Mouse (Mus musculus) kidney, embryonic 16.5 days (tissue): ENCODE data around the gene Tomm40. TPM values are rescaled to one million over a fixed set of nuclear protein-coding genes. Genes with fewer than 3 reads are reported as not detected.
A peak's percentile ranks its signal among the peaks of the same experiment; 100 is the strongest.

ENCODE experiments used
- ATAC-seq: fragments of 200-750 bp; cut with Nextera tagmentation; 2 replicates; pipeline ENCODE4 v1.8.0; 2017; ENCODE audit warnings: moderate TSS enrichment; ENCODE audit not compliant: low FRiP score, low TSS enrichment
- H3K27ac ChIP-seq: fragments of 300-500 bp; sonication (generic); 2 replicates; pipeline ENCODE4 v1.5.1; 2014; ENCODE audit warnings: low read length
- H3K27me3 ChIP-seq: fragments of 300-500 bp; sonication (generic); 2 replicates; pipeline ENCODE4 v1.6.1; 2014; ENCODE audit warnings: low read length, control low read depth, mixed read lengths; ENCODE audit not compliant: insufficient read depth
- H3K36me3 ChIP-seq: fragments of 300-500 bp; sonication (generic); 2 replicates; pipeline ENCODE4 v1.6.1; 2014; ENCODE audit warnings: low read length, control low read depth, mixed read lengths; ENCODE audit not compliant: insufficient read depth
- H3K4me1 ChIP-seq: fragments of 300-500 bp; sonication (generic); 2 replicates; pipeline ENCODE4 v1.6.1; 2014; ENCODE audit warnings: low read length, control low read depth, mixed read lengths; ENCODE audit not compliant: insufficient read depth
- H3K4me2 ChIP-seq: fragments of 300-500 bp; sonication (generic); replicated peaks from 2 replicates; pipeline ENCODE4 v1.6.1; 2014; ENCODE audit warnings: low read depth, low read length
- H3K4me3 ChIP-seq: fragments of 300-500 bp; sonication (generic); 2 replicates; pipeline ENCODE4 v1.5.1; 2014; ENCODE audit warnings: mild to moderate bottlenecking, low read length
- H3K9ac ChIP-seq: fragments of 300-500 bp; sonication (generic); replicated peaks from 2 replicates; pipeline ENCODE4 v1.6.1; 2014; ENCODE audit warnings: low read length
- H3K9me3 ChIP-seq: fragments of 300-500 bp; sonication (generic); 2 replicates; pipeline ENCODE4 v1.6.1; 2016; ENCODE audit warnings: low read length, control low read depth
- WGBS: fragments of 180-500 bp; shearing (Covaris S2); extraction: QIAGEN DNeasy Blood & Tissue Kit; methylation state at CpG from one replicate; pipeline ENCODE4 v1.1.7; 2014; 5-methylcytosine and 5-hydroxymethylcytosine counted together
- polyA plus RNA-seq: library from polyadenylated mRNA; unstranded; fragments of >200 nt; fragmentation: Nextera tagmentation; extraction: Ambion mirVana; gene quantifications from 2 replicates; pipeline ENCODE4 v1.2.1, GENCODE M21; 2015

The Tomm40 gene
- polyA plus RNA-seq, 1 experiment from 2014 or later, result 153 TPM

- Histone ChIP-seq H3K4me2 (no peak overlapping the region), H3K4me3 (no peak overlapping the region), H3K4me1 (peaks cover 22% of the 10 kb centered on the region), H3K27ac (no peak overlapping the region), H3K36me3 (peaks cover 57% of the 10 kb centered on the region), H3K9ac (no peak overlapping the region), H3K9me3 (no peaks in the 10 kb centered on the region), H3K27me3 (no peaks in the 10 kb centered on the region)
- no peak for ATAC-seq
- 49% methylated on average over 4 of the region's 4 CpGs for WGBS
Measured at GRCm38 (mm10) chr7:19713196-19713595, 2.0 kb downstream of the Tomm40 start.

- Histone ChIP-seq H3K9me3 (no peaks in the 10 kb centered on the region), H3K9ac (no peak overlapping the region), H3K27me3 (no peaks in the 10 kb centered on the region), H3K27ac (no peak overlapping the region), H3K4me2 (no peak overlapping the region), H3K4me1 (peaks cover 22% of the 10 kb centered on the region), H3K4me3 (no peak overlapping the region), H3K36me3 (peaks cover 62% of the 10 kb centered on the region)
- 84% methylated on average over 4 of the region's 4 CpGs for WGBS
- ATAC-seq, result no peak
Measured at GRCm38 (mm10) chr7:19712414-19712813, 2.8 kb downstream of the Tomm40 start.

- no peak for ATAC-seq
- H3K27ac ChIP-seq, result no peak overlapping the region
- 86% methylated on average over 10 of the region's 10 CpGs for WGBS
Measured at GRCm38 (mm10) chr7:19710650-19711049, 4.6 kb downstream of the Tomm40 start.

GRCm38 (mm10) chr7:19705271-19705670 lies 10.0 kb downstream of the Tomm40 start:
- no peaks in the 10 kb centered on the region for H3K9me3 ChIP-seq
- H3K27me3 ChIP-seq, result no peaks in the 10 kb centered on the region
- no peak overlapping the region for H3K4me3 ChIP-seq
- peaks cover 6% of the 10 kb centered on the region; the same call in 1 of the 2 replicates for H3K4me1 ChIP-seq
- no peak overlapping the region for H3K27ac ChIP-seq
- peaks cover 65% of the 10 kb centered on the region for H3K36me3 ChIP-seq
- H3K4me2 ChIP-seq, result no peak overlapping the region
- WGBS, result 97% methylated on average over 7 of the region's 7 CpGs
- no peak overlapping the region for H3K9ac ChIP-seq
- no peak for ATAC-seq

More at GRCm38 (mm10) chr7:19710650-19711049, 4.6 kb downstream of the Tomm40 start:
- no peaks in the 10 kb centered on the region for H3K27me3 ChIP-seq
- no peak overlapping the region for H3K4me2 ChIP-seq
- no peak overlapping the region for H3K4me3 ChIP-seq
- H3K36me3 ChIP-seq, result peaks cover 65% of the 10 kb centered on the region
- no peak overlapping the region for H3K9ac ChIP-seq
- peaks cover 14% of the 10 kb centered on the region for H3K4me1 ChIP-seq
- H3K9me3 ChIP-seq, result no peaks in the 10 kb centered on the region

GRCm38 (mm10) chr7:19704475-19704874 lies 10.8 kb downstream of the Tomm40 start:
- no peak for ATAC-seq
- Histone ChIP-seq H3K4me3 (no peak overlapping the region), H3K4me1 (peaks cover 9% of the 10 kb centered on the region), H3K27me3 (no peaks in the 10 kb centered on the region), H3K9ac (no peak overlapping the region), H3K36me3 (peaks cover 59% of the 10 kb centered on the region), H3K4me2 (no peak overlapping the region), H3K9me3 (no peaks in the 10 kb centered on the region), H3K27ac (no peak overlapping the region)
- 90% methylated on average over 4 of the region's 4 CpGs for WGBS

GRCm38 (mm10) chr7:19702859-19703555 lies 12.2 kb downstream of the Tomm40 start:
- H3K4me2 ChIP-seq, result no peak overlapping the region
- WGBS, result 89% methylated on average over 14 of the region's 16 CpGs
- H3K27ac ChIP-seq, result no peak overlapping the region
- H3K36me3 ChIP-seq, result peaks cover 46% of the 10 kb centered on the region
- no peaks in the 10 kb centered on the region for H3K27me3 ChIP-seq
- H3K4me1 ChIP-seq, result peaks cover 23% of the 10 kb centered on the region
- no peaks in the 10 kb centered on the region for H3K9me3 ChIP-seq
- no peak for ATAC-seq
- no peak overlapping the region for H3K4me3 ChIP-seq
- H3K9ac ChIP-seq, result no peak overlapping the region

GRCm38 (mm10) chr7:19701069-19701761 lies 14.0 kb downstream of the Tomm40 start:
- no peaks in the 10 kb centered on the region for H3K27me3 ChIP-seq
- no peaks in the 10 kb centered on the region for H3K9me3 ChIP-seq
- peaks cover 25% of the 10 kb centered on the region for H3K4me1 ChIP-seq
- H3K27ac ChIP-seq, result peak overlapping the region; percentile 65
- peak overlapping the region; percentile 23 for H3K9ac ChIP-seq
- H3K36me3 ChIP-seq, result peaks cover 32% of the 10 kb centered on the region
- no peak overlapping the region for H3K4me3 ChIP-seq
- 31% methylated on average over 22 of the region's 22 CpGs for WGBS
- ATAC-seq, result peak; percentile 86
- H3K4me2 ChIP-seq, result no peak overlapping the region

GRCm38 (mm10) chr7:19700299-19701068 lies 14.8 kb downstream of the Tomm40 start:
- WGBS, result 62% methylated on average over 12 of the region's 12 CpGs
- no peak for ATAC-seq

GRCm38 (mm10) chr7:19699827-19700148 lies 15.4 kb downstream of the Tomm40 start:
- WGBS, result 78% methylated on average over 4 of the region's 4 CpGs
- Histone ChIP-seq H3K27me3 (no peaks in the 10 kb centered on the region), H3K4me3 (no peak overlapping the region), H3K36me3 (peaks cover 25% of the 10 kb centered on the region), H3K9me3 (no peaks in the 10 kb centered on the region), H3K9ac (no peak overlapping the region), H3K4me2 (no peak overlapping the region), H3K27ac (no peak overlapping the region), H3K4me1 (peaks cover 28% of the 10 kb centered on the region)
- no peak for ATAC-seq

More at GRCm38 (mm10) chr7:19700299-19701068, 14.8 kb downstream of the Tomm40 start:
- Histone ChIP-seq H3K27me3 (no peaks in the 10 kb centered on the region), H3K36me3 (peaks cover 30% of the 10 kb centered on the region), H3K9ac (no peak overlapping the region; the same call in 1 of the 2 replicates), H3K4me1 (peaks cover 25% of the 10 kb centered on the region), H3K9me3 (no peaks in the 10 kb centered on the region), H3K4me2 (no peak overlapping the region), H3K4me3 (no peak overlapping the region), H3K27ac (peak overlapping the region; percentile 54)
